Comparison of ENCODE assay signal across 8 mouse cellular contexts in the genomic region with DNA sequence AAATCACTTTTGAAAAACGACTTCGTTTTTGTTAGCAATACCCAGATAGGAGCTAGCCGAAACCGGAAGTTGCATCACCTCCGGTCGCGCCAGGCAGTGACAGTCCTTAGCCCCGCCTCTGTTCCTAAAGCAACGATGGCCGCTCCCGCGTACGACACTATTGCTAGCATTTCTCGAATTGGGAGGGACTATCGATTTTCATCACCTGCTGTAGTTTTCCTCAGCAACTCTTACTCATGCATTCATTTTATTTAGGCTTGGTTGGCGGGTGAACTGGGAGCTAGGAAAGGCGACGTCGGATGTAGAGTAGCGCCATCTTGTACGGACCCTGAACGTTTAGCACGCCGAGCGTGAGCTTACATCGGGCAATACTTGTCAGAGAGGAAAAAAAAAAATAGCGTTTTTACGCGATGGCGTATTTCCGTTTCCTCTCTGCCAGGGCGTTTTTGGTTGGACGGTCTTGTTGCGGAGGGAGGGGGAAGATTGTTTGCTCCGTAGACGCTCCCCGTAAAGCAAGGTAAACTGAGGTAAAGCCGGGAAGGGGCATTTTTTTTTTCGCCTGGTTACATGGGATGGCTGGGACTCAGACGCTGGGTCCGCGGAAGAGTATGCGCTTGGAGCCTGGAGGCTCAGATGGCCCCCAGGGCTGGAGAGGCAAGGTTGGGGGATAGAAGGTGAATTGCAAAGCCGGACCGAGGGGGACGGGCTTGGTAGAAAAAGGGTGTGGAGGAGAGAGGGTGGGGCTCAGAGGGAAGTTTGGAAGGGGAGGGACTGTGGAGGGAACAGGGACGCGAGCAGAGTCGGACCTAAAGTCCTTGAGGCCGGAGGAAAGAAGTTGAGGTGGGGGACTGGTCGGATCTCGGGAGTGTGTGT. TPM values are rescaled to one million over a fixed set of nuclear protein-coding genes. Genes with fewer than 3 reads are reported as not detected.
DNase-seq lines count a peak whose midpoint lies in the region; ATAC-seq and TF ChIP-seq lines count a peak whose summit lies in the region.

TSS of gene Zfp672 (minus strand) at position 64 of the 873 bp plus-strand sequence.
TSS of gene Sh3bp5l (plus strand) at position 449 of the 873 bp plus-strand sequence.

- H3K4me3 ChIP-seq in hindbrain, embryonic 10.5 days: peak within 1 kb of the TSS; percentile 73
- peak within 1 kb of the TSS; percentile 79 for H3K4me3 ChIP-seq in lung, postnatal 0 days (ENCODE audit: low read depth, low read length)

- under 1% methylated on average over 52 of the region's 52 CpGs for WGBS in hindbrain, embryonic 10.5 days
- WGBS in lung, postnatal 0 days: under 1% methylated on average over 52 of the region's 52 CpGs

- no peak for TF ChIP-seq CTCF in lung, postnatal 0 days (IDR thresholded peaks at IDR 0.05)

- DNase-seq in MN1 (ENCODE audit: low spot score): peak; percentile 99
- DNase-seq in cerebellum, adult 8-10 months: peak; percentile 91
- DNase-seq in hindbrain, embryonic 10.5 days (ENCODE audit: low spot score): peak; percentile 92
- peak; percentile 95 for DNase-seq in layer of hippocampus, adult 9-11 months
- peak; percentile 99 for DNase-seq in lung, postnatal 0 days (ENCODE audit: low spot score)
- DNase-seq in ovary, postnatal 14 days (ENCODE audit: low spot score): peak; percentile 79
- DNase-seq in thymus, postnatal 14 days: peak; percentile 90

- TF ChIP-seq EP300 in lung, postnatal 0 days (IDR thresholded peaks at IDR 0.05): no peak; the same call in none of the 2 replicates

- H3K9me3 ChIP-seq in hindbrain, embryonic 10.5 days: no peaks in the 10 kb centered on the region
- no peaks in the 10 kb centered on the region for H3K9me3 ChIP-seq in lung, postnatal 0 days (ENCODE audit: low read length)

- H3K36me3 ChIP-seq in hindbrain, embryonic 10.5 days: peaks cover 53% of the 10 kb centered on the region
- H3K36me3 ChIP-seq in lung, postnatal 0 days (ENCODE audit: insufficient read depth, low read length): 0 out of 2 replicates have a peak, but pooled peaks cover 4% of the 10 kb centered on the region

- peaks cover 31% of the 10 kb centered on the region for H3K4me1 ChIP-seq in hindbrain, embryonic 10.5 days (replicated peaks)
- H3K4me1 ChIP-seq in lung, postnatal 0 days (ENCODE audit: insufficient read depth, low read depth, low read length): peaks cover 6% of the 10 kb centered on the region; the same call in 1 of the 2 replicates

- H3K27ac ChIP-seq in hindbrain, embryonic 10.5 days: peak within 1 kb of the TSS; percentile 94
- H3K27ac ChIP-seq in lung, postnatal 0 days (ENCODE audit: low read length): peak within 1 kb of the TSS; percentile 85

- peak within 1 kb of the TSS; percentile 66 for H3K4me2 ChIP-seq in lung, postnatal 0 days (replicated peaks; ENCODE audit: low read depth, low read length)

- no peaks in the 10 kb centered on the region for H3K27me3 ChIP-seq in hindbrain, embryonic 10.5 days (ENCODE audit: insufficient read depth, poor library complexity, severe bottlenecking)
- H3K27me3 ChIP-seq in lung, postnatal 0 days (replicated peaks; ENCODE audit: insufficient read depth, low read length): no peaks in the 10 kb centered on the region

- peak within 1 kb of the TSS; percentile 83 for H3K9ac ChIP-seq in lung, postnatal 0 days (replicated peaks; ENCODE audit: low read depth)

- peak; percentile 95 for ATAC-seq in frontal cortex, adult (ENCODE audit: low TSS enrichment)
- peak; percentile 93 for ATAC-seq in lung, postnatal 0 days

RNA-seq across cellular contexts. Expression of gene Zfp672, which starts in this region (rescaled TPM):
- polyA plus RNA-seq in hindbrain, embryonic 10.5 days (2016; fragmentation: Nextera tagmentation; extraction: Ambion mirVana): 28.4 and 30.4 TPM in 2 replicates
- polyA plus RNA-seq in lung, postnatal 0 days (2015; fragmentation: Nextera tagmentation; extraction: Ambion mirVana): 32.0 and 34.7 TPM in 2 replicates

RNA-seq across cellular contexts. Expression of gene Sh3bp5l, which starts in this region (rescaled TPM):
- 50.7 and 52.0 TPM in 2 replicates for polyA plus RNA-seq in hindbrain, embryonic 10.5 days (2016; fragmentation: Nextera tagmentation; extraction: Ambion mirVana)
- 33.7 and 38.0 TPM in 2 replicates for polyA plus RNA-seq in lung, postnatal 0 days (2015; fragmentation: Nextera tagmentation; extraction: Ambion mirVana)

Comparison
In these comparisons a context has a peak if more than half of its experiments do, and no peak if none do; other contexts are left out.
1. Peak in every context shown above with its lines: DNase-seq, ATAC-seq, H3K4me3 ChIP-seq and H3K27ac ChIP-seq.